8 mouse cellular contexts compared by ENCODE assay signal in genomic region chr4:128712136-128712655, GRCm38 (mm10). TPM values are rescaled to one million over a fixed set of nuclear protein-coding genes. Genes with fewer than 3 reads are reported as not detected.
DNase-seq lines count a peak whose midpoint lies in the region; ATAC-seq and TF ChIP-seq lines count a peak whose summit lies in the region.

No protein-coding gene starts in this region.

- H3K36me3 ChIP-seq in embryonic facial prominence, embryonic 12.5 days, result 0 out of 2 replicates have a peak, but pooled peaks cover under 1% of the 10 kb centered on the region
- H3K36me3 ChIP-seq in kidney, postnatal 0 days (ENCODE audit: insufficient read depth, low read length), result 0 out of 2 replicates have a peak, but pooled peaks cover 2% of the 10 kb centered on the region
- H3K36me3 ChIP-seq in stomach, embryonic 15.5 days, result no peaks in the 10 kb centered on the region

- H3K27ac ChIP-seq in embryonic facial prominence, embryonic 12.5 days, result 0 out of 2 replicates have a peak overlapping the region, but pooled peaks have one; percentile 17
- H3K27ac ChIP-seq in kidney, postnatal 0 days, result peak overlapping the region; percentile 62; the same call in 1 of the 2 replicates
- H3K27ac ChIP-seq in stomach, embryonic 15.5 days, result peak overlapping the region; percentile 63

- intact Hi-C loops in gastrocnemius, postnatal 36 days (cut with DNase I), result loop anchor here (2.0 to 5.0 kb wide), 2 partner anchors 100 to 147 kb away; partner anchors contain the start of gene Zscan20

- no peaks in the 10 kb centered on the region for H3K27me3 ChIP-seq in embryonic facial prominence, embryonic 12.5 days
- no peaks in the 10 kb centered on the region for H3K27me3 ChIP-seq in kidney, postnatal 0 days (ENCODE audit: insufficient read depth, low read length)
- no peaks in the 10 kb centered on the region for H3K27me3 ChIP-seq in stomach, embryonic 15.5 days (replicated peaks)

- peak; percentile 42 for DNase-seq in gastrocnemius, postnatal 25 days
- no peak for DNase-seq in gastrocnemius, postnatal 36 days
- DNase-seq in 3T3-L1 (ENCODE audit: low read depth, low spot score), result peak; percentile 31
- no peak for DNase-seq in kidney, postnatal 0 days (ENCODE audit: low spot score)
- DNase-seq in left cerebral cortex, adult 8-10 months (ENCODE audit: low spot score in 2 of 2), result no peak

- peak overlapping the region; percentile 19; the same call in 1 of the 2 replicates for H3K4me3 ChIP-seq in embryonic facial prominence, embryonic 12.5 days
- peak overlapping the region; percentile 18; the same call in 1 of the 2 replicates for H3K4me3 ChIP-seq in kidney, postnatal 0 days (replicated peaks; ENCODE audit: low read depth, low read length)
- H3K4me3 ChIP-seq in stomach, embryonic 15.5 days (replicated peaks), result peak overlapping the region; percentile 28

- no peak for ATAC-seq in embryonic facial prominence, embryonic 12.5 days (ENCODE audit: insufficient number of reproducible peaks, insufficient read depth, low FRiP score, low TSS enrichment)
- peak; percentile 11; the same call in 1 of the 2 replicates for ATAC-seq in kidney, postnatal 0 days (replicated peaks; ENCODE audit: low FRiP score, low read depth)
- no peak for ATAC-seq in stomach, embryonic 15.5 days (ENCODE audit: insufficient read depth, low FRiP score, low read depth)
- no peak for ATAC-seq in monocyte, adult 5-6 weeks (replicated peaks; ENCODE audit: insufficient number of reproducible peaks, low FRiP score, low TSS enrichment, poor library complexity, severe bottlenecking)

- WGBS in embryonic facial prominence, embryonic 12.5 days, result 36% methylated on average over 13 of the region's 13 CpGs
- 50% methylated on average over 13 of the region's 13 CpGs for WGBS in kidney, postnatal 0 days
- WGBS in stomach, embryonic 15.5 days, result 46% methylated on average over 13 of the region's 13 CpGs

- H3K4me1 ChIP-seq in embryonic facial prominence, embryonic 12.5 days, result peaks cover 43% of the 10 kb centered on the region
- peaks cover 22% of the 10 kb centered on the region for H3K4me1 ChIP-seq in kidney, postnatal 0 days (replicated peaks; ENCODE audit: insufficient read depth, low read length)
- peaks cover 39% of the 10 kb centered on the region for H3K4me1 ChIP-seq in stomach, embryonic 15.5 days

- TF ChIP-seq CTCF in kidney, postnatal 0 days (IDR thresholded peaks at IDR 0.05; ENCODE audit: low read depth), result no peak

- H3K9ac ChIP-seq in embryonic facial prominence, embryonic 12.5 days, result peak overlapping the region; percentile 45
- H3K9ac ChIP-seq in kidney, postnatal 0 days (ENCODE audit: low read depth, low read length), result peak overlapping the region; percentile 38; the same call in 1 of the 2 replicates
- 0 out of 2 replicates have a peak overlapping the region, but pooled peaks have one; percentile 11 for H3K9ac ChIP-seq in stomach, embryonic 15.5 days

- H3K4me2 ChIP-seq in embryonic facial prominence, embryonic 12.5 days (replicated peaks), result peak overlapping the region; percentile 54
- H3K4me2 ChIP-seq in kidney, postnatal 0 days (ENCODE audit: low read length), result peak overlapping the region; percentile 61
- peak overlapping the region; percentile 59 for H3K4me2 ChIP-seq in stomach, embryonic 15.5 days

- H3K9me3 ChIP-seq in embryonic facial prominence, embryonic 12.5 days, result no peaks in the 10 kb centered on the region
- H3K9me3 ChIP-seq in kidney, postnatal 0 days (replicated peaks; ENCODE audit: low read length), result no peaks in the 10 kb centered on the region
- no peaks in the 10 kb centered on the region for H3K9me3 ChIP-seq in stomach, embryonic 15.5 days

RNA-seq across cellular contexts. Expression of gene A3galt2, which starts 43.0 kb away (rescaled TPM):
- total RNA-seq in gastrocnemius, postnatal 25 days (2021), result under 1 TPM in 1 of 2 experiments, not detected in 1; 0.13 TPM
- total RNA-seq in gastrocnemius, postnatal 36 days (2021), result under 1 TPM; 0.10 to 0.20 TPM
- polyA plus RNA-seq in embryonic facial prominence, embryonic 12.5 days (2016; fragmentation: Nextera tagmentation; extraction: Ambion mirVana), result 0.18 and 0.19 TPM in 2 replicates
- 0.13 and 0.23 TPM in 2 replicates for polyA plus RNA-seq in kidney, postnatal 0 days (2015; fragmentation: Nextera tagmentation; extraction: Ambion mirVana)
- polyA plus RNA-seq in stomach, embryonic 15.5 days (2015; fragmentation: Nextera tagmentation; extraction: Ambion mirVana), result 0.09 and 0.14 TPM in 2 replicates
- under 1 TPM; 0.09 to 0.39 (median 0.27) TPM for total RNA-seq in left cerebral cortex, adult 8-10 months (2022)
- 0.19 to 0.57 TPM in 2 of 3 replicates, not detected in the other for total RNA-seq in monocyte, adult 5-6 weeks (2017)

RNA-seq across cellular contexts. Expression of gene Phc2, which starts 57.7 kb away (rescaled TPM):
- total RNA-seq in gastrocnemius, postnatal 25 days (2021), result 10 to 100 TPM; 18.4 to 23.1 TPM
- total RNA-seq in gastrocnemius, postnatal 36 days (2021), result 10 to 100 TPM; 15.5 to 17.8 TPM
- 82.4 and 106 TPM in 2 replicates for polyA plus RNA-seq in embryonic facial prominence, embryonic 12.5 days (2016; fragmentation: Nextera tagmentation; extraction: Ambion mirVana)
- 60.7 and 71.7 TPM in 2 replicates for polyA plus RNA-seq in kidney, postnatal 0 days (2015; fragmentation: Nextera tagmentation; extraction: Ambion mirVana)
- 46.9 and 49.3 TPM in 2 replicates for polyA plus RNA-seq in stomach, embryonic 15.5 days (2015; fragmentation: Nextera tagmentation; extraction: Ambion mirVana)
- total RNA-seq in left cerebral cortex, adult 8-10 months (2022), result 10 to 100 TPM; 88.6 to 92.0 (median 90.0) TPM
- total RNA-seq in monocyte, adult 5-6 weeks (2017), result 15.0 to 31.5 TPM (median 22.9 TPM) in 3 replicates

Comparison
In these comparisons a context has a peak if more than half of its experiments do, and no peak if none do; other contexts are left out.
1. DNase-seq: peak in gastrocnemius, postnatal 25 days (single experiment) and 3T3-L1 (single experiment); none in gastrocnemius, postnatal 36 days (0 of 2), kidney, postnatal 0 days (single experiment) and left cerebral cortex, adult 8-10 months (0 of 2).
2. Peak in every context shown above with its lines, with median percentiles within 50 percentile points of each other: H3K27ac ChIP-seq, H3K4me2 ChIP-seq, H3K4me3 ChIP-seq and H3K9ac ChIP-seq.